Mouse (Mus musculus) kidney, adult 2 months (tissue): ENCODE results near the gene Abhd2.

Experiments used
- CTCF ChIP-seq: fragments of 200-500 bp; conservative IDR thresholded peaks from 2 replicates; pipeline ENCODE4 v1.5.1; 2011; ENCODE audit warnings: low read depth, mild to moderate bottlenecking, control low read depth, low read length, moderate library complexity, mixed read lengths; ENCODE audit not compliant: insufficient read depth, insufficient read length
- POLR2A ChIP-seq: fragments of 200-500 bp; IDR thresholded peaks from one replicate; pipeline ENCODE4 v1.6.1; 2011; ENCODE audit warnings: low read depth, low read length, control low read depth

- TF ChIP-seq CTCF (no peak), POLR2A (no peak)
These were observed 9.2 kb upstream of the Abhd2 start for GRCm38 (mm10) chr7:79263776-79264175.
